Mouse (Mus musculus) neutrophil, adult 5-6 weeks (primary cell): ENCODE measurements around the gene Timm8a2. TPM values are rescaled to one million over a fixed set of nuclear protein-coding genes. Genes with fewer than 3 reads are reported as not detected.

ENCODE experiments used
- ATAC-seq: fragments of 151-379, 151-347 bp; 2 replicates; pipeline ENCODE4 v1.8.0; 2017; ENCODE audit warnings: mild to moderate bottlenecking, moderate TSS enrichment; ENCODE audit not compliant: insufficient number of reproducible peaks, poor library complexity, low FRiP score, severe bottlenecking; ENCODE audit errors: extremely low read depth
- total RNA-seq: library from RNA; stranded (forward); fragments of 200-1000 nt; gene quantifications from 2 replicates; pipeline ENCODE4 v1.2.3, GENCODE M21; 2017

Timm8a2 gene
- total RNA-seq, 1 experiment from 2014 or later = 1.2 TPM

DNA sequence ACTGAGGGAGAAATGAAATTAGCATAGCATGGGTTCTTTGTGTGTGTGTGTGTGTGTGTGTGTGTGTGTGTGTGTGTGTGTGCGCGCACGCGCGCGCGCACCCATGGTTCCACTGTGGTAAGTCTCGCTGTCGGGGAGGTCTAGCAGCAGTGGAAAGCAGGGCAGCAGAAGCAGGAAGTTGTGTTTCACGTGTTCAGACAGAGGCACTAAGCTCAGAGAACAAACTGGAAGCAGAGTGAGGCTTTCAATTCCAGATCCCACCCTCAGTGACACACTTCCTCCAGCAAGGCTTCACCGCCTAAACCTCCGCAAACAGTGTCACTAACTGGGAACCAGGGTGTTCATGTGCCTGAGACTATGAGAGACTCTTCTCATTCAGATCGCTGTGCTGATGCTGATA lies 25.0 kb upstream of the Timm8a2 start:
- peak; percentile 75 for ATAC-seq

DNA sequence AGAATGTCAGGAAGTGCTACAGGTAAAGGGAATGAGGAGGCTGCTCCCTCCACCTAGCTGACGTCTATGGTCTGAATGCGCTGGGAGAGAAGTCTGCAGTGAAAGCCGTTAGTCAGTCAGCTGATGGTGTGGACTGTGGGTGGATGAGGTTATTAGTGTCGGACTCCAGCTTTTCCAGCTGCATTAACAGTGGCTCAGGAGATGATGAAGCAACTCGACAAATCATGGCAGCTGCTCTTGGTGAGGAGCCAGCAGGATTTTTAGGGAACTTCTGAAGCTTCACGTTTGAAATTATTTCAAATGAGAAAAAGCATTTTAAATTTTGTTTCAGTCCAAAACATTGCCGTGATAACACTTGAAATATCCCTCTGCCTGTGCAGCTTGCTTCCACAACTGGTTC lies 24.2 kb upstream of the Timm8a2 start:
- no peak for ATAC-seq

DNA sequence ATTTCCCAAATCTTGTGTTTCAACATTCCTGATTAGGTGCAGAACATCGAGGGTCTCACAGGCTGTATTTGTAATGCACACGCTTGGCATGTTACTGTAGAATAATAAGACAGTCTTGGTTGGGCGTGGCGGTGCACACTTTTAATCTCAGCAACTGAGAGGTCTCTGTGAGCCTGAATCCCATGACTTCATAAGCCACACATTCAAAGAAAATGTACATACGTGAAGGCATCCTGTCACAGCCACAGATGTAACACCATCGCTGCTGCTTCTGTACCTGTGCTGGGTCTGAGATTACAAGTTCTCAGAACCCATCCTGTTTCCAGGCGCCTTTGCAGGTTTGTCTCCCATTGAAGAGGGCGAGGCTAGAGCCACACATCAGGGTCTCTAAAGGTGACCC lies 22.7 kb upstream of the Timm8a2 start:
- no peak for ATAC-seq

DNA sequence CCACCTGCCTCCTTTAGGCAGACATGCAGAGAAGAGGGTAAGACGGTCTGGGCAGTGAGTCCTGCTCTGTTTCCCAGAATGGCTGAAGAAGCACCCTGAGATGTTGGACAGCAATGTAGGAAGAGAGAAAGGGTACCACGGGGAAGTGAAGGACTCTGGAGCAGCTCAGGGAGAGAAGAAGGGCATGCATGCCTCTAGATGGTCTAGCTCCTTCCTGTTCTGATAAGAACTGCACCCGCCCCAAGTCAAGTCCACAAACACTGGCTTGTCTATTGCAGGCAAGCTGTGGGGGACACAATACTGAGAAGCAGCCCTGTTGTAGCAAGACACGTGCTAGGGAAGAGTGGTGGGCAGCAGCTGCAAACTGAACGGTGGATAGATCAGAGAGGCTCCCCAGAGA lies 22.3 kb upstream of the Timm8a2 start:
- no peak for ATAC-seq

DNA sequence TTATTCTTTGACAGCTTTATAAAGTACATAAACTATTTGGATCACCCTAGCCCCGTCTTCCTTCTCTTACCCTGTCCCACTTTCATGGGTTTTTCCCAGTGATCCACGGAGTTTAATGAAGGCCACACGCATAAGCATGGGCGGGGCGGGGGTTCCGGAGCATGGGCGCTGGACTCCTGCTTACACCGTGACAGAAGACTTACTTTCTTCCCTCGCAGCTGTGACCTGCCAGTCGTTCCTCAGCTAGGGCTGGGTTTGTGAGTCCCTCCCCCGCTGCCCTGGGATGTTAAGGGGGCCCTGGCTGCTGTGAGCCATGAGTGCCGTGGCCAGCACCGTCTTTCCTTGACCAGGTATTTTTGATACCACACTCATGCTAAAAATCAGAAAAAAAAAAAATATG lies 21.7 kb upstream of the Timm8a2 start:
- no peak for ATAC-seq

DNA sequence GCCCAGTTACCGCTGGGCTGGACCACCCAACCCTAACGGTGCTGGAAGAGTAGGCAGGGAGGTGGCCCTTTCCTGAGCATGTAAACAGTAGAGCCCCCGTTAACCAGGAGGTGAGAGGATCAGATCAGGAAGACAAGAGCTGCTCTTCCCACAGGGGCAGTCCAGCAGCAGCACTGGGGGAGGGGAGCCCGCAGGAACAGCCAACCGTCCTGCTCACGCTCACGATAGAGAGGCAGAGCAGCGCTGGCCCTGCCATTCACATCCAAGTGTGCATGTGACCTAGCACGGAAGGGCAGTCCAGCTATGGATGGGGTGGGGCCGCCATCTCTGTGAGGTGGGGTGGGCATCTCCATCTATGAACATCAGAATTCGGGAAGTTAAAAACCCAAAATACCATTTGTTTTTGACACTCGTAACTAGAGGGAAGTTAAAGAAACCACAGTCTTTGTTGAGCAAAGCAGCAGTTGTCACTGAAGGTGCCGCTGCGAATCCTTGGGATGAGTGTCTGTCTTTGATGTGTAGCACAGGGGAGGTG lies 21.0 kb upstream of the Timm8a2 start:
- peak; percentile 62 for ATAC-seq

DNA sequence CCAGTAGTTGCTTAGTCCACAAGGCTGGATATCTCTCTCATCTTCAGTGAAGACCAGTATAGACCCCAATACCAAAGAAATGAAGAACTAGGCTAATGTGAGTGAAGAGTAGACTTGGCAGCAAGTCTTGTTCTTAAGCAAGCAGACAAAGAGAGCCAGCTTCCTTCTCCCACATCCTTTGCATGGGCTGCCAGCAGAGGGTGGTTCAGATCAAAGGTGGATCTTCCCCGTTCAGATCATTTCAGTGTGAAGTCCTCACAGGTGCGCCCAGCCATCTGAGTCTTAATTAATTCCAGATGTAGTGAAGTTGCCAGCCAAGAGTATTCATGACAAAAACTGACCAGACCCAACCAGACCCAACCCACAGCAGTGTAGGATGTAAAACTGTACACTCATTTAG lies 16.5 kb upstream of the Timm8a2 start:
- no peak for ATAC-seq

DNA sequence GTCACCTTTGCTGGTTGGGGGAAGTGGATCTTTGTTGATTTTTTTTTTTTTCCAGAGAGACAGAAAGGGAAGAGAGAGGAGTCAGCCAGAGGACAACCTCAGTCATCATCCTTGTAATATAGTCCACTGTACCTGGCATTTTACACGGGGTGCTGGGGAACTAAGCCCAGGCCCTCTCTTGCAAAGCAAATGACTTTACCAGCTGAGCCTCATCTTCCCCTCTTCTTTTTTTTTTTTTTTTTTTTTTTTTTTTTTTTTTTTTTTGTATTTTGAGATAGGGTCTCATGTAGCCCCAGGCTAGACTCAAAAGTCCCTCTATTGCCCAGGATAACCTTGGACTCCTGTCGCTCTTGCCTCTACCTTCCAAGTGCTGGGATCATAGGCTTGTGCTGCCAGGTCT lies 15.1 kb upstream of the Timm8a2 start:
- ATAC-seq = no peak

DNA sequence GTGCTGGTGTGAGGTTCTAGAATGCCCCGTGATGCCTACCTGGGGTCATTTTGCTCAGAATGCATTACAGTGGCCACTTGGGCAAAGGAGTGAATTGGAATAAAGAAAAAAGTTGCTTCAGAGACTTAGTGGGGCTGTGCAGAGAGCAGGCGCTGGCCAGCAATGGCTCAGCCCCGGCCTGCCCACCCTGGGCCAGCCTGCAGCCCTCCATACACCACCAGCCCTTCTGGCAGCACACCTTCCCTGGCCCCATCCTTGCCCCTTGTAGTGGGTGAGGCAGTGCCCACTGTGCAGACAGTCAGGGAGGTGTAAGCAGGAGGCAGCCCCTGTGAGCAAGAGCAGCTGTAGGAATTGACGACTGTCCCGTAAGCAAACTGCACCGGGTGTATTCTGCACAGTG lies 13.9 kb upstream of the Timm8a2 start:
- no peak for ATAC-seq

DNA sequence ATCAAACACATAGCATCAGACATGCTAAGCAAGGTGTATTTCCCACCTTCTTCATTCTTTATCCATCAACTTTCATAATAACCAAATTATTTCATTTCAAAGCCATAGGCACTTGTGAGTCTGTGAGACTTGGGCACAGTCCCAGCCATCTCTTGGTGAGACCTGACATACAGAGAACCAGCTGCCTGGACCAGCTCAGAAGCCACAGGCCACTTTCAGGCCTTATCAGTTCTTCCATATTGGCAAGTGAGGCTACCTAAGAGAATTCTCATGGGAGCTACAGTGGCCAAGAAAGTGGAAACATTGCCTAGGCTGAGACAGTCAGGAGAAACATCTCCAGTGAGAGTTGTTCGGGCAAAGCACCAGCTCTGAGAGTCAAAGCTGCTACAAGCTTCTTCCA lies 11.4 kb upstream of the Timm8a2 start:
- ATAC-seq = no peak

DNA sequence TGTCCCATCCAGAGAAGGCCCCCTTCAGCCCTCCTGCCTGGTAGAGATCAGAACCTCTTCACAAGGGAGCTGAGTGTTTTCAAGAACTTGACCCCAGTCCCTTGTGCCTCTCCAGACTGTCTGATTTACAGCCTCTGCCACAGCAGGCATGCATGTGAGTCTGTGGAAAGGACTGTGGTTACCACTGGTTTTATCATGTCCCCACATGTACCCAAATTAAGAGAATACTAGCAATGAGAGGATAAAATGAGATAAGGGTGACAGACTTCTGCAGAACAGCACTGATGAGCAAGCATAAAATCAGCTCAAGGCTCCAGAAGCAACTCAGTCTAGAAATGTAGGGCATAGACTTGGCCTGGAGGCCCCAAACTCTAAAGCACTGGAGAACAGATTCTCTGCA lies 10.5 kb upstream of the Timm8a2 start:
- ATAC-seq = no peak

DNA sequence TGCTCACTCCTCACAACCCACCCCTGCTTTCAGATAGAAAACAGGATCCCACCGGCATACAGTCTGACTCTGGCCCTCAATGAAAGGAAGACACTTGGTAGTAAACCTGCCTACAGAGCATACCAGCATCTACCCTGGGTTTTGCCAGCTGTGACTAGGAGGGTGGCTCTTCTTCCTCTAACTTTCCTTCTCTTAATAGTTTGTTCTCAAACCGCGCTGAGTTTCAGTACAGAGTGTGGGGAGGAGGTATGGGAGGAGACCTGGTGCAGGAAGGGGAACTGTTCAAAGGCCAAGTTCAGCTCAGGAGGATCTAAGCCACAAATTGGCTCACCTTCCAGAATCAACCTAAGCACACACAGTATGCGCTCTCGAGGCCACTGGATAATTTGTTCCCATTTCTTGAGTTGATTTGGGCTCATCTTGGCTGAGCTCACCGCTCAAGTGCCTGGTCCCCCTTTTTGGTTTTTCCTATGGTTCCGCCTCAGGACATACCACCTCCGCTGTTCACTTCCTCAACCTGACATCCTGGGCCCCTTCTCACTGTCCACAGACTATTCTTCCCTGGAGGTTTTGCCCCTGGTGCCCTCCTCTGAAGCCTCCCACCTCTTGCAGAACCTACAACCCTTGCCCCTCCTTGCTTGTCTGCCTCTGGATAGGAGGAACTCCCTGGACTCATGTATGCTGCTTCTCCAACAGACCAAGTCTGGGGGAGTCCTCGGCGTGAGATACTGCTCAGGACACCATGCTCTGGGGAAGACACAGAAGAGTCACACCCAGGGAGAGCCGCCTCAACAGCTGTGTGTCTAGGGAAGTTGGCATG lies 5.3 kb upstream of the Timm8a2 start:
- peak; percentile 59 for ATAC-seq

DNA sequence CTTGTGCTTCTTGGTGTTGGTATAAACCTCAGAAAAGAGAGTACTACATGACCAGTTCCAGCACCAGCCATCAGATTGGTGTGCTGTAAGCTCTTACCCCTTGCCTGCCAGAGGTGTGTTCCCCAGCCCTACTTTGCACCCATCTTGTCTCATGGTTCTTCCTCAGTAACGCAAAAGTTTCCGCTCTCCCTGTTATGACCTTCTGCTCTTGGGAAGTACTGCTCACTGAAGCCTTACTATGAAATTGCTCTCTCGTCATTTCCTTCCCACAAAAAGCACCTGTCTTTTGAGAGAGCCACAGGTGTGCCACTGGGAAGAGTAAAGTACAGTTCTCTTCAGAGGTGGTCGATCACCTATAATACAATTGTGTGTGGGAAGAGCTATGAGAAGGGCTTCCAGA lies 4.6 kb upstream of the Timm8a2 start:
- no peak for ATAC-seq

DNA sequence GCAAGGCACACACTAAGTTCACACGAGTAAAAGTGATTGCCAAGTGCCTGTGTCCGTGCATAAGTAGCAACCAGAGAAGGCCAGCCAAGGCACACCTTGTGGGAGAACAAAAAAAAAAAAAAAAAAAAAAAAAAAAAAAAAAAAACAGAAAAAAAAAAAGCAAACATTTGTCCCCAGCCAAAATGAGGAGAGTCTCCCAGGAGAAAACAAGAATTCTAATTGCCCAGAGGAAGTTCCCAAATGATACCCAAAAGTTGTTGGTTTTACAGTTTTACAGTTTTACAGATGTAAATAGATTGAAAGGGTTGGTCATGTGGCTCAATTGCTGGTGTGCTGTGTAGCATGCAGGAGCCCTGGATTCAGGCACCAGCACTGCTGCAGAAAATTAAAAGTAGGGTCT lies 2.4 kb upstream of the Timm8a2 start:
- no peak for ATAC-seq

DNA sequence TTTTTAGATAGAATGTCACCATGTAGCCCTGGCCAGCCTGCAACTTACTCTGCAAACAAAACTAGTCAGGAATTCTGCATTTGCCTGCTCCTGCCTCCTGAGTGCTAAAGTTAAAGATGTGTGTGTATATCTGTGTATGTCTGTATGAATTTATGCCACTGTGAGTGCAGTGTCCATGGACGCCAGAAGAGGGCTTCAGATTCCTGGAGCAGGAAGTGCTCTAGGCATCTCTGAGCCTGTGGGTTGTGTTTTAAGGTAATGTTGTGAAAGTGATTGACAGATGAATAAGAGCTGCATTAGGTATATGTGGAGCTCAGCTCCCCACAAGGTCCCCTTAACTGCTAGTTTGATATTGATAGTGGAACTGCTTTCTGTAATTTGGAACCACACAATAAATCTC lies 707 bp downstream of the Timm8a2 start:
- no peak for ATAC-seq

DNA sequence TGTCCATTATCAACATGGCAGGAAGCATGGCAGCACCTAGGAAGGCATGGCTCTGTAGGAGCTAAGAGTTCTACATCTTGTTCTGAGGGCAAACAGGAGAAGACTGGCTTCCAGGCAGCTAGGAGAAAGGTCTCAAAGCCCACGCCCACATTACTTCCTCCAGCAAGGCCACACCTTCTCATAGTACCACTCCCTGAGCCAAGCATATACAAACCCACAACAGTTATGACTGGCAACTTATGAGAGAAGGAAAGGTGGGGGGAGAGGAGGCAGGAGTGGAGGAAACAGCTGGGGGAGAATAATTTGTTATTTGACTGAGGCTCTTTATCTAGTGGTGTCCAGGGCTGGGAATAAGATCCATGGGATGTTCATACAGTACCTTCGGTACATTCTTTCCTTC lies 1.4 kb downstream of the Timm8a2 start:
- ATAC-seq = peak; percentile 72; the same call in 1 of the 2 replicates

DNA sequence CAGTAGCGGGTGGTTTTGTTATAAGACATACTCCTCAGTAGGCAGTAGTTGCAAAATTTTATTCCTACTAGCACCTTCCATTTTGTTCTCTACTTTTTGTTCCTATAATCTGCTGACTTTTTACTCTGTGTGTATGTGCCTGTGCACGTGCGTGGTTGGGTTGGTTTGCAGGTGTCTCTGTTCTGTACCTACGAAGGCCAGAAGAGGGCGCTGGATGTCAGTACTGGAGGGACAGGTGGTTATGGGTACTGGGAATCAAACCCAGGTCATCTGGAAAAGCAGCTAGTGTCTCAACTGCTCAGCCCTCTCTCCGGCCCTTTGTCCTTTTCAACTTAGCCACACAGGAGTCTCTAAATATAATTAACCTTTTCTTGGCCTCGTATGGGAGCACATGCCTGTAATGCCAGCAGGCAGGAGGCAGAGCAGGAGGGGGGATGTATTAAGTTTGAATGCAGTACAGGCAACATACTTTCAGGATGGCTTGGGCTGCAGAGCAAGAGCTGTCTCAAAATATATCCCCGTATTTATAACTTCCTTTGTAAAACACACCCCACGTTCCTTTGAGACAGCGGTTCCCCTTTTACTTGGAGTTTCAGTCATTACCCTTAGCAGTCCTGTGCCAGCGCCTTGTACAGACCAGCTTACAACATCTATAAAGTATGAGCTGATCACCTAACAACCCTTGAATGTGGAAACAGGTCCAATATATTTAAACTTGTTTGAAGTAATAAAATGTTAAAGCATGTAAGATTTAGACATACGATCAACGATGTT lies 4.6 kb downstream of the Timm8a2 start:
- no peak for ATAC-seq

DNA sequence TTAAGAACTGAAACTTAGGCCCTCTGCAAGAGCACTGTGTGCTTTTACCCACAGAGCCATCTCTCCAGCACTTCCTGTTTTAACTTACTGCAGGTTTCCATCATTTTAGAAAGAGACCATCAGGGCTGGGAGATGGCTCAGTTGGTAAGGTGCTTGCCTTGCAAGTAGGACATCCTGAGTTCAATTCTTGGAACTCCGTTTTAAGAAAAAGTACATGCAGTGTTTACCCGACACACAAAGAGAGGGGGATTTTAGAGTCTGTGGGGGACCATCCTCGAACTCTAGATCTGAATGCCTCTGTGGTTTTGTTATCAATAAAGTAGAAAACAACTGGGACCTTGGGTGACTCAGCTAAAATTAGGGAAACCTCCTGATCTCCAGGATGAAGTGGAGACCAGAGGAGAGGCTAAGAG lies 6.9 kb downstream of the Timm8a2 start:
- no peak for ATAC-seq

DNA sequence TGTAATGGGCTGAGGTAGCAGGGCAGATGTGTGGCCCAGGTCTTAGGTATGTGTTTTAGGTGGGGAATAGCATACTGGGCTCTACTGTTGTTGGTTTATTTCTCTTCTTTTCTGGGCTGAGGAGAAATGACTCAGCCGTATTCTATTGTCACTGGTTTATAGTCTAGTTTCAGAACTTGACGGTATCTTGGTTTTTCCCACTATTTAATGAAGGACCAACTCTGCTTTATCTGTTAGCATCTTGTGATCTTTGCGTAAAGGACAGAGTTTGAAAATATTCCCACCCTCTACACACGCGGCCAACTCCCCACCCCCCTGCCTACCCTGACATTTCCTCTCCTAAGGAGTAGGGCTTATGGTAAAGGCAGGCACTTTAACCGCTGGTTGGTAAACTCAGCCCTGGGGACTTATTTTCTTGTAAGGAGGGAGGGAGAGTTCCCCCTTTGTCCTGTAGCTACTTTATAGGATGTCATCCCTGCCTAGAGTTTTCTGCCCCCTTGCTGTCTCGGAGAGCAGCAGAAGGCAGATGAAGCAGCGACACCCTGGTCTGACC lies 7.7 kb downstream of the Timm8a2 start:
- no peak for ATAC-seq

DNA sequence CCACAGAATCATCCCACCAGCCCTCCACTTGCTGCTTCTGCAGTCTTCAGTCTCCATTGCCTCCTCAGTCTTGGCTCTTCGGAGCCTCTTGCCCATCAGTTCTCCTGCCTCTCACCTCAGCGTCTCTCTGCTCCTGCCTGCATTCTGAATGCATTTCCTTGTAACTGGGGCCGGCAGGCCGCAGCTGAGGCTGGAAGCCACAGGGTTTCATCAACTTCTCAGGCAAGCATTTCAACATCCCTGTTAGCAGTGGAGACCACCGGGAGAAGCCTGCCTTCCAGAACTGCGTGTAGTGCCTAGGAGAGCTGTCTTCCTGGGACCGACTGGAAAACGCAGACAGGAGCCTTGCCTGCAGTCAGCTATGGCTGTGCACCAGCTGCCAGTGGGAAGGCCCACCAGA lies 13.3 kb downstream of the Timm8a2 start:
- no peak for ATAC-seq
